Mouse (Mus musculus) layer of hippocampus, postnatal 25 days (tissue): Measurements from ENCODE around the gene Efcab14. TPM values are rescaled to one million over a fixed set of nuclear protein-coding genes. Genes with fewer than 3 reads are reported as not detected.

Experiments
- DNase-seq, 2 experiments: peaks; one replicate each; pipeline ENCODE4 v3.0.0; 2022; ENCODE audit warnings: mixed read lengths in 2 of 2, low spot score in 1 of 2; ENCODE audit errors: extremely low spot score in 1 of 2
- total RNA-seq, 2 experiments: library from RNA; stranded (reverse); gene quantifications; 2 replicates each; pipeline ENCODE4 v1.2.3; 2021

The Efcab14 gene
- total RNA-seq, 2 experiments from 2014 or later = 49.8 to 50.8 TPM

GRCm38 (mm10) chr4:115775056-115775455, 37.5 kb downstream of the Efcab14 start:
- no peak for DNase-seq

- DNase-seq = no peak
Measured at GRCm38 (mm10) chr4:115777627-115778026, 40.1 kb downstream of the Efcab14 start.

GRCm38 (mm10) chr4:115780269-115780668, 42.7 kb downstream of the Efcab14 start:
- DNase-seq = no peak

- DNase-seq = no peak
Measured at GRCm38 (mm10) chr4:115780918-115781317, 43.4 kb downstream of the Efcab14 start, which contains the start of gene Tex38. Tex38 (minus strand) TSS chr4:115781018.

GRCm38 (mm10) chr4:115782026-115782805, 44.7 kb downstream of the Efcab14 start:
- DNase-seq = no peak

- DNase-seq = peak; percentile 78 to 88
Measured at GRCm38 (mm10) chr4:115784769-115785510, 47.4 kb downstream of the Efcab14 start, which contains the start of gene Atpaf1. Atpaf1 (plus strand) TSS chr4:115784812.

- DNase-seq = no peak
Measured at GRCm38 (mm10) chr4:115785511-115786034, 48.0 kb downstream of the Efcab14 start.

GRCm38 (mm10) chr4:115790864-115791263, 53.3 kb downstream of the Efcab14 start:
- DNase-seq = no peak

- no peak for DNase-seq
Measured at GRCm38 (mm10) chr4:115795360-115795759, 57.8 kb downstream of the Efcab14 start.

- DNase-seq = no peak
Measured at GRCm38 (mm10) chr4:115799981-115800380, 62.4 kb downstream of the Efcab14 start.

GRCm38 (mm10) chr4:115812326-115812725, 74.8 kb downstream of the Efcab14 start:
- no peak for DNase-seq

GRCm38 (mm10) chr4:115815606-115816005, 78.1 kb downstream of the Efcab14 start:
- DNase-seq = no peak

GRCm38 (mm10) chr4:115820199-115820598, 82.7 kb downstream of the Efcab14 start:
- DNase-seq = no peak

GRCm38 (mm10) chr4:115820944-115821343, 83.4 kb downstream of the Efcab14 start:
- DNase-seq = no peak

- no peak for DNase-seq
Measured at GRCm38 (mm10) chr4:115821431-115821830, 83.9 kb downstream of the Efcab14 start.

GRCm38 (mm10) chr4:115821928-115822327, 84.4 kb downstream of the Efcab14 start:
- no peak for DNase-seq

- no peak for DNase-seq
Measured at GRCm38 (mm10) chr4:115824178-115824577, 86.6 kb downstream of the Efcab14 start.

- DNase-seq = no peak
Measured at GRCm38 (mm10) chr4:115825271-115825670, 87.7 kb downstream of the Efcab14 start.
